Mouse (Mus musculus) ZHBTc4 (cell line): Measurements from ENCODE around the gene Trim60.
"Not testable (repeated sequence)": the region's sequence is repeated elsewhere in the genome, so short reads cannot be mapped to it uniquely, and the experiment has no call there.

ENCODE experiments used
- DNase-seq: peaks from one replicate; pipeline ENCODE4 v3.0.0-alpha.2; 2011; ENCODE audit warnings: low read depth, low spot score

Gene Trim60

GRCm38 (mm10) chr8:65018423-65018822, at the start of gene Trim60, which contains the start of gene Trim61:
TSS of gene Trim60 (minus strand) at chr8:65018584.
TSS of gene Trim61 (minus strand) at chr8:65018523.
- no peak for DNase-seq

GRCm38 (mm10) chr8:65067694-65068472, 49.5 kb upstream of the Trim60 start:
- DNase-seq = peak; percentile 78

- no peak for DNase-seq
Measured at GRCm38 (mm10) chr8:65067031-65067430, 48.6 kb upstream of the Trim60 start.

GRCm38 (mm10) chr8:65065622-65066021, 47.2 kb upstream of the Trim60 start:
- DNase-seq = no peak

- peak; percentile 78 for DNase-seq
Measured at GRCm38 (mm10) chr8:65064071-65064470, 45.7 kb upstream of the Trim60 start.

- DNase-seq = peak; percentile 58
Measured at GRCm38 (mm10) chr8:65062195-65062594, 43.8 kb upstream of the Trim60 start.

- no peak for DNase-seq
Measured at GRCm38 (mm10) chr8:65056722-65057121, 38.3 kb upstream of the Trim60 start.

GRCm38 (mm10) chr8:65053968-65054367, 35.6 kb upstream of the Trim60 start:
- no peak for DNase-seq

GRCm38 (mm10) chr8:65053554-65053953, 35.2 kb upstream of the Trim60 start:
- DNase-seq = peak; percentile 55

GRCm38 (mm10) chr8:65047801-65048200, 29.4 kb upstream of the Trim60 start:
- DNase-seq = peak; percentile 40

GRCm38 (mm10) chr8:65047193-65047592, 28.8 kb upstream of the Trim60 start:
- DNase-seq = no peak

GRCm38 (mm10) chr8:65046565-65046964, 28.2 kb upstream of the Trim60 start:
- DNase-seq = peak; percentile 95

GRCm38 (mm10) chr8:65037117-65037533, 18.7 kb upstream of the Trim60 start, which contains the start of gene Apela:
TSS of gene Apela (minus strand) at chr8:65037336.
- DNase-seq = peak; percentile 84

GRCm38 (mm10) chr8:65034136-65034535, 15.8 kb upstream of the Trim60 start:
- DNase-seq = peak; percentile 88

GRCm38 (mm10) chr8:65033056-65033455, 14.7 kb upstream of the Trim60 start:
- no peak for DNase-seq

- no peak for DNase-seq
Measured at GRCm38 (mm10) chr8:65032107-65032506, 13.7 kb upstream of the Trim60 start.

GRCm38 (mm10) chr8:65030735-65031485, 12.5 kb upstream of the Trim60 start:
- DNase-seq = no peak

- DNase-seq = no peak
Measured at GRCm38 (mm10) chr8:65029776-65030175, 11.4 kb upstream of the Trim60 start.

GRCm38 (mm10) chr8:65028959-65029686, 10.7 kb upstream of the Trim60 start:
- DNase-seq = peak; percentile 73

- DNase-seq = peak; percentile 81
Measured at GRCm38 (mm10) chr8:65022485-65022884, 4.1 kb upstream of the Trim60 start.

- DNase-seq = not testable (repeated sequence)
Measured at GRCm38 (mm10) chr8:65007616-65008015, 10.8 kb downstream of the Trim60 start.

- no peak for DNase-seq
Measured at GRCm38 (mm10) chr8:64998806-64999365, 19.5 kb downstream of the Trim60 start.
